Mouse (Mus musculus) CD8-positive naive resting alpha-beta T cell, adult 2 months (primary cell): ENCODE data around the gene Mtfr1l.

Experiments used
- DNase-seq, 2 experiments: peaks; one replicate each; pipeline ENCODE4 v3.0.0; 2022; ENCODE audit warnings: low read depth in 2 of 2, low spot score in 2 of 2

The Mtfr1l gene

DNA sequence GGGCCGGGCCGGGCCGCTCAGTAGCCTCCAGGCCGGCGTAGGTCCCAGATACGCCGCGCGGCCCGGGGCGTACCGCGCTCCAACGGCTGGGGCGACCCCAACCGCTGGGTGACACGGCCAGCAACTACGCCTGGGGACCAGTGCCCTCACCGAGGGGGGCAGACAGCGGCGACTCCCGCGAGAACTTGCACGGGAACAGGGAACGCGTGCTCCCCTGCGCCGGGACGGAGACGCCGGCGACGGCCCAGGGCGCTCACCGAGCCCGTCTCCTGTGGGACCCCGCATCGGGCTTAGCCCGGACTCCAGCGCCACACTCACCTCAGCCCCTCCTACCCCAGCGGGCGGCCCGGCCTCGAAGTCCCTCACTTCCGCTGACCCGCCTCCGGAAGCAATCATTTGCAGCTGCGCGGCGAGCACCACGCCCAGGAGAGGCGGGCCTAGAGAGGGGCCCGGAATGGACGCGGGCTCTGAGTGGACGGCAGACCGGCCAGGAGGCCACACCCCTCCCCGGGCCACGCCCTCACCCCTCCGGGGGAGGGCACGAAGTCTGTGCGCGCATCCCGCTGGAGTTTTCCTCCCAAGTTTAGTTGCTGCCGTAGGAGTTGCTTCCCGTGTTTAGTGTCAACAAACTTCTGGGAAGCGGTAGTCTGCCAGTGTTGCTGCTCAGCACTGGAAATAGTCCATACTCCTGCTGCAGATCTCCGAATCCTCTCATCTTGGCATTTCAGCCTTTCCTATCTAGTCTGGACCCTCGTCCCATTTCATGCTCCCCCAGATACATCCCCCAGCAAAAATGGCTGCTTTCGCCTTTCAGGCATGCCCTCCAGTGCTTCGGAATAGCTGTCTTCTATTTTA lies at the start of gene Mtfr1l:
TSS of gene Mtfr1l (minus strand) at position 456 of the 855 bp plus-strand sequence.
- peak; percentile 91 to 93 for DNase-seq

DNA sequence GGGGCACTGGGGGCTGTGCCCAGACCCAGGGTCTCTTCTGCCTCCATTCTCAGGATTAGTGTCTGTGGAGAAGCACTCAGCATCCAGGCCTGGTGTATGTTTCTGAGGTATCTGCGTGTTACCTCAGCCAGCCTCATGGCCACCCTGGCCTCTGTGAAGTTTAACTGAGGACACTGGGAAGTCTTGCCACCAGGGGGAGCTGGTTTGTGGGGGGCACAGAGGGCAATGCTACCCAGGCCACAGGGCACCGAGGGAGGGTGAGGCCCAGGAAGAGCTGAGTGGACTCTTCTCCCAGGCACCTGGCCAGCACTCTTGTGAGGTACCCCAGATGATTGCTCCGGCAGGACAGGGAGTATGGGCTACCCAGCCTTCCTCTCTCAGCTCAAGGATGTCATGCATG lies 48.3 kb upstream of the Mtfr1l start:
- peak; percentile 53 to 57 for DNase-seq

DNA sequence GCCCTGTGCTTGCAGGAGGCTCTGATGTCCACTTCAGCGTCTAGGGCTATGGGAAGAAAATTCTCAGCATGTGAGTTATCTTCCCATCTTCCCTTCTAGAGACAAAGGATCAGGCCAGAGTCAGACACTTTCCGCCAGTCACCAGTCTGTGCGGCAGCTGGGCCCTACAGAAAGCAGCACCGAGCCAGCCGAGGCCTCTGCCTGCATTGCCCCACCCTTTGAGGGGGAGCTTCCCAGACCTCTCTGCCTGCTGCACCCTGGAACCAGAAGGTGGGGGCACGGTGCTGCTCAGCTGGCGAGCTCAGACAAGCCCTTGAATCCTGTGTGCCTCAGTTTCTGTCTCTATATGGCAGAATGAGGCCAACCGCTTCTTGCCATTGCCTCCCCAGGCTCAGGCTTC lies 46.2 kb upstream of the Mtfr1l start:
- no peak for DNase-seq

DNA sequence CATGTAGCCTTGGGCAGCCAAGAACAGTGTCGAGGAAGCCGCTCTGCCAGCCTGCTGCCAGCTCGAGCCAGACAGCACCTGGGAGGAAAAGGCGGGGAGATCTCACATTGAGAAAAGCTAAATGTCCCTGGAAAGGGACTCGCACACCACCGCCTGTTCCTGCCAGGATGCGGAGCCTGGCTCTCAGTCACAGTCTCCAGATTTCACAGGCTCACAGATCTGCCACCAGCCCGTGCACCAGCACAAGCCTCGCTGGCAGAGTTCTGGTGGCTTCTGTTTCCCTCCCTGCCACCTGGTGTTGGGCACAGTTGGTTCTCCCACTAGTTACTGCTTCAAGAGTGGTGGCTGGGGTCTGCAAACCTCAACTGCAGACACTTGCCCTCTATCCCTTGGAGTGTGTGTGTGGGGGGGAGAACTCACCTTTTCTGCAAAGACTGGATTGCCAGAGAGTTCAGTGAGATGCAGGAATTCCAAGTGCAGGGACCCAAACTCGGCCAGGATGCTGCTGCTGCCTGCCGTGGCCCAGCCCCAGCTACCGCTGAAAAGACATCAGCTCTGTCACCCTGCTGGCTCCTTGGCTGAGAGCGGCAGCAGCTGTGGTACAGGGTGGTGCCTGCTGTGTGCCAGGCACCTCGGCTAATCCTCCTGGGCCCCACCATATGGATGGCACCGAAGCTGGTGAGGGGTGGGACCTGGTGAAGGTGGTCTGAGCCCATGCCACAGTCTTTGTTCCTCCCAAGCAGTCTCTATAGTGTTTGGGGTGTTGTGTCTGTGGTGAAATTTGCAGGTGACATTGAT lies 45.4 kb upstream of the Mtfr1l start:
- DNase-seq, result no peak

DNA sequence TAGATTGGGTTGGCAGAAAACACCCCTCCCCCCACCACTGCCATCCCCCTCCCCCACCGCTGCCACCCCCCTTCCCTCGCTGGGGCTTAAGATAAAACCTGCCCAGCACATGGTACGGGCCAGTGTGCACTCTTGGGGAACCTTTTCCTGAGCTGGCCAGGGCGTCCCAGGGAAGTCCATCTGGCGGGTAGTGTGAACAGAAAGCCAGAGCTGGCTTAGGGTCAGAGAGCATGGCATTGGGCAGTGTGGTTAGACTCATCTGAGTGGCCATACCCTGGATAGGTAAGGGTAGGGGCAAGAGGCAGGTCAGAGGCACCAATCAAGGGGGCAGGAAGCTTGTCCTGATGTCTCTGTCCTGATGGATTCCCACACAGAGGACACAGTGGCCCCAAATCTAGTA lies 44.4 kb upstream of the Mtfr1l start:
- DNase-seq, result no peak

DNA sequence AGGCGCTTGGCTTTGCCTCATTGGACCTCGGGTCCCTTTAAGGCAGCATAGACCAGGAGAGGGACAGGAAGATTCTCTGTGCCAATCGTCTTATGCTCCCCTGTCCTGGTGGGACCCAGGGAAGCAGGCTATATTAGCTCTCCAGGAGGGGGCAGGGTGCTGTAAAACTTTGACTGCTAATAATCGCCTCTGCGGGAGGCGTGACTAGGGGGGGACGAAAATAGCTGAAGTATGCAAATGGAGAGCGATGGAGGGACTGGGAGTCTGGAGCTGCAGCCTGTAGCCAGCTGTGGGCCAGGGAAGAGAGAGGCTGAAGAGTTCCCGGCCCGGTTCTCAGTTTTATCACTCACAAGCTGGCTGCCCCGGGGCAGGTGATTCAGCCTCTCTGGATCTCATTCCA lies 44.0 kb upstream of the Mtfr1l start:
- no peak for DNase-seq

DNA sequence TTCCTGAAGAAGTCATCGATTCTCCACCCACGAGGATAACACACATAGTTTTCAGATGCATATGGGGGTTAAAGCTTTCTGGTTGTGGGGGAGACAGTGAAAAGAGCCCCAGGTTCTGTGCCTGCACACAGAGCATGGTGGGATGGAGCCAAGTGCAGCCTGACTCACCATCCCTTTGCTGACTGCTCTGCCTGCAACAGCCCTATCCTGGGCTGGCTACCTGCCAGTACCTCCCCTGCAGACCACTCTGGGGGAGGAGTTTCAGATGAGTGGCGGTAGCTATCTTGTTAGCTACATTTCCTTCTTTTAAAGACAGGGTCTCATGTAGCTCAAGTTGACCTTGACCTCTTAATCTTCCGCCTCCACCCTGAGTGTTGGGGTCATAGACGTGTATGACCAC lies 43.2 kb upstream of the Mtfr1l start:
- DNase-seq, result no peak

DNA sequence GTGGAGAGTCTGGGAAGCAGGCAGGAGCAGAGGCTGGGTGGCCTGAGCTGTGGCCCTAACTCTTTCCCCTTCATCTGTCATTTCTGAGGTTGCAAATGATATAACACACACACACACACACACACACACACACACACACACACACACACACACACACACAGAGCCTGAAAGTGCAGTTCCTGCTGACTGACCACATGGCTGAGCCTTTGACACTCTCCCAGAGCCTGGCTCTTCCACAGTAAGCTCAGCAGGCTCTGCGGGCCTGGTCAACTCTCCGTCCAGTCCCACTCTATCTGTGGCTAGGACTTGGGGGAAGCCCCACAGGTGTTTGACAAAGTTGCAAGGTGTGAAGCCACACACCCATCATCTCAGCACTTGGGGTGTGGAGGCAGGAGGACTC lies 42.1 kb upstream of the Mtfr1l start:
- no peak for DNase-seq

DNA sequence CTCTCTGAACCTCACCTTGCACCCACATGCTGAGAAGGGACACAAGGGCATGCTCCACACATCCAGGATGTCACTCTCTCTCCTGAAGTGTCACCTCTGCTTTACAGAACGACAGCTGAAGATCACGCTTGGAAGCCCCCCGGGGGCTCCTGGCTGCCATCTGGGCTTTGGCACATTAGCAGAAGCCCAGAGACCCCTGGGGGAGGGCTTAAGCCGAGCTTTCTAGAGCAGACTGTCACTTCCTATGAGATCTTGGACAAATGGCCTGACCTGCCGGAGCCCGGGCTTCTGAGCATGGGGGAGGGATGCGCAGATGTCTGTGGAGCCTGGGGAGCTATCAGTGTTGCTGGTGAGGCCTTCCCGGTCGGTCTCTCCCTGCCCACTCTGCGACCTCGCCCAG lies 40.3 kb upstream of the Mtfr1l start:
- no peak for DNase-seq

DNA sequence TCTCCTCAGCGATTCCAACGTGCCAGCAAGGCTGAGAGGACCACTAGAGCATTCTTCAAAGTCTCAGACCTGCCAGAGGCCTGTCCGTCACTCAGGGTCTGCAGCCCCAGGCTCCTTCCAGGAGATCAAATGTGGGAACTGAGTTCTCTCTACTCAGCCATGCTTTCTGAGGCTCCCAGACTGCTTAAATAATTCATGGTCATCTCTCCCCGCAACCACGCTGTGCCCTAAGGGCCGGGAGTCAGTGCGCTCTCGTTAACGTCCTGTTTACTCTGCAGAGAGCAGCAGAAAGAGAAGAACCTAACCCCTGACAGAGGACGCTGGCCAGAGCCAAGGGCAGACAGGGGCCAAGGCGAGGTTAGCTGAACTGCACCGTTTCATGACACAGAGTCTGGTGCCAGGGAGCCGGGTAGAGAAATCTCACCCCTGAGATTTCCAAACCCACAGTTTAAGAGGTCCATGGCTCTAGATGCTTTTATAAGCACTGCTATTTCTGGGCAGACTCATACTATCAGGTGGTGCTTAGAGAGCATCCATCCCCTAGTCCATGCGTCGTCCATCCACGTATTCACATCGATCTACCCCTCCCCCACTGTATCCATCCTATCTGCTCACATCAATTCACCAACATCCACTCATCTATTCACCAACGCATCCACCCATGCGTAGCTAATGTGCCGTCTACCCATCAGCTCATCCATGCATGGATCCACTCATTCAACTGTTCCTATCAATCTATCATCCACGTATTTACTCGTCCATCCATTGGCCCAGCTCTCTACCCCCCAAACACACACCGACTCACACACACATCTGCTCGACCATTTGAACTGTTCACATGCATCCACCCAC lies 37.5 kb upstream of the Mtfr1l start:
- DNase-seq, result no peak

DNA sequence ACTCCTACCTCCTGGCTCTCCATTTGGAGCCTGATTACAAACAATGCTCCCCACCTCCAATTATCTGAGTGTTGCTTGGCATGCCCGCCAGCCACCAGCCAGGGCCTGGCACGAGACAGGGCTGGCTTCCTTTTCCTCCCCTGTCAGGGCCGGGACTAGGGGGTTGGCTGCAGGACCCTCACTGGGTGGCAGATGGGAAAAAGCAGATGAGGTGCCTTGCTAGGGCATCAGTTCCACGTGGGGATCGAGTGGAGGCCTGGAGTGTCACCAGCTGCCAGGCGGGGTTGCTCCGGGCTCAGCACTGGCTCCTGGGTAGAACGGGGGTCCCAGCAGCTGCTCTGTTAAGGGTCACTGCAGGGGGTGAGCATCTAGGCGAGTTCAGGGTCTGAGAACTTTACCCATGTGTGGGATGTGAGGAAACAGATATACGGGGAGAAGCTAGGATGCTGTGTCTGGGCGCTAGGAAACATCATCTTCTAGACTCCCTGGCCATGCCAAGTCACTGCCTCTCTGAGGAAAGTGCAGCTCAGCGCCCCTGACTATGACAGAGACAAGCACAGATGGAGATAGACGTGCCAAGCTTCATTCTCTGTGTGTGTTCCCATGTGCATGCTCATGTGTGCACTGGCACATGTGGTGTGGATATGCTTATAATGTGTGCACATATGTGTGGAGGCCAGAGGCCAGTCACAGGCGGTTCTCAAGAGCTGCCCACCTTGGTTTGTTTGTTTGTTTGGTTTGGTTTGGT lies 35.7 kb upstream of the Mtfr1l start:
- no peak for DNase-seq

DNA sequence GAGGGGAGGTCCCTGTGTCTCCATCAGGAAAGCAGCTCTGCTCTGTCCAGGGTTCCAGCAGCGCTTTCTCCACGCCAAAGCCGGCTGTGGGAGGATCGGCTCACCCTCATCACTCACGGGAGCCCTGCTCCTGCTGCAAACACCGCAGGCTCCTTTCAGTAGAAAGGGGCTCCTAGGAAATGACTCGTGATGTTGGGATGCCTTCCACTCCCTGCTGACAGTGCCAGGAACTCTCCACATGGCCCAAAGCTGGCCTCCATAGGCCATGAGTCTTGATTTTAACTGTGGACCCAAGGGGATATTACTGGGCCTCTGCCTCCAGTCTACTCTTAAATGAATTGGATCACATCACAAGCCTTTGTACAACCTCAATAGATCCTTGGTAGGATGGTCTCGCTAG lies 34.6 kb upstream of the Mtfr1l start:
- DNase-seq, result no peak

DNA sequence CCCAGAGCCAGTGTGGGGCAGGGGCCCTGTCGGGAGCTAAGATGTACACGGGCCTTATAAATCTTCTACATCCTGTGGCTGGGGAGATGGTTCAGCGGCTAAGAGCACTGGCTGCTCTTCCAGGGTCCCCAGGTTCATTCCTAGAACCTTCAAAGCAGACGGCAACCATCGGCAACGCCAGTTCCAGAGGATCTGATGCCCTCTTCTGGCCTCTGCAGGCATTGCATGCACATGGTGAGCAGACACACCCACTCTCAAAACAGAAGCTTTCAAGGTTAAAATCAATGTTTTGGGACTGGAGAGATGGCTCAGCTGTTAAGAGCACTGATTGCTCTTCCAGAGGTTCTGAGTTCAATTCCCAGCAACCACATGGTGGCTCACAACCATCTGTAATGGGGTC lies 34.0 kb upstream of the Mtfr1l start:
- DNase-seq, result no peak

DNA sequence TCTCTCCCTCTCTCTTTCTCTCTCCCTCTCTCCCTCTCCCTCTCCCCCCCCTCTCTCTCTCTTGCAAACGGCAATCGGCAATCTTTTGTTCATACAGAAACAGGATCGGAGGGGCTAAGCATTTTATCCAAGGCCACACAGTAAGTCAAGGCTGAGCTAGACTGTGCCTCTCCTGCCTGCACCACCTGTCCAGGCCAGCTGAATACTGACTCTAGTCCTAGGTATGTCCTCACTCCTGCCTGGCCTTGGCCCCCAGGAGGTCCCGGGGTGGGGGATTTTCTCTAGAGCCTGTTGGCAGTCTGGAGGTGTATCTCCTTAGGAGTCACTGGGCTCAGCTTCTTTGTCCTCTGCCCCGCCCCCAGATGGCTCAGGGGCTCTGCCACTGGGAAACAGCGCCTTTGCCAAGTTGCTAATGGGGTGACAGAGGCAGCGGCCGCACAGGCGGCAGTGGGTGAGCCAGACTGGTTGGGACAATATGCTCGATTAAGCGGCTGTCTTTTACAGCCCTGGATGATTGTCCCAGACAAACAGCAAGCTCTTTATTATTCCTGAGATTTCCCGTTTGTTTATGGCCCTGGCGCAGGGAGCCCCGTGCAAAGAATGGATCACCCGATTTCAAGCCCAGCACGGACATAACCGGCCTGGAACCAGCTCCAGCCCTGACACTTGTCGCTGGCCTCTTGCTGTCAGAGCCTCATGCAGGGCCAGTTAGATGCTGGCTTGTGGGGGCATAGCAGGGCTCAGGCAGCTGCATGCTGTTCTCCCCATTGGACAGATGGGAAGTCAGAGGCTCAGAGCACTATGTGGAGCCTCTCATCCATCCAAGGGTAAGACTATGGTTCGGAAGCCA lies 32.4 kb upstream of the Mtfr1l start:
- DNase-seq, result no peak

DNA sequence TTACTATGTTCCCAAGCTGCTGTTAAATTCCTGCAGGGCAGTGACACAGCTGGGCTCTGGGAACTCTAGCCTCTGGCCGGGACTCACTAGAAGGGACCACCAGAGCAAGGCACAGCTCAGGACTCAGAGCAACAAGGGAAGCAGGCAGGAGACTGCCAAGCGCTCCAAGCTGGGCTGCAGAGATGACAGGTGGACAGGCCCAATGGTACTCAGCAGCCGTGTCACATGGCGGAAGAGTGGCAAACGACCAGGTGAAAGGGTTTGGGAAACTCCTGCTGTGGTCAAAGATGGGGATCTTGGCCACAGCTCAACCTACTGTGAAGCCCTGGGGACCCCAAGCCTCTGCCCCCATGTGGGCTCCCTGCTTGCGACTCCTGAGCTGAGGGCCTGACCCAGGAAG lies 28.9 kb upstream of the Mtfr1l start:
- no peak for DNase-seq

DNA sequence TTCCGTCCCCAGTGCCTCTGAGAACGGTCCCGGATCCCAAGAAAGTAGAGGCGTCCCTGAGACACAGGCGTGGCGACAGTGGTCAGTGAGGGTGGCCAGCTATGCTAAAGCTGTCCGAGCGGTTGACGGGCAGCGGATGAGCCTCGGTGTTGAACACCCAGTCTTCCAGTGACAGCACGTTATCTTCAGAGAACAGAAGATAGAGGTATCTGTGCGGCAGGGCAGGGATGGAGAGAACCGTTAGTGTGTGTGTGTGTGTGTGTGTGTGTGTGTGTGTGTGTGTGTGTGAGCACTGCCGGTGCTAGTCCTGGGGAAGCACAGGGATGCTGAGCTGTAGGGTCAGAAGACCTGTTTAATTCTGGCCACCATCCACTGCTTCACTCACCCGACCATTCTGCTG lies 28.4 kb upstream of the Mtfr1l start:
- no peak for DNase-seq

DNA sequence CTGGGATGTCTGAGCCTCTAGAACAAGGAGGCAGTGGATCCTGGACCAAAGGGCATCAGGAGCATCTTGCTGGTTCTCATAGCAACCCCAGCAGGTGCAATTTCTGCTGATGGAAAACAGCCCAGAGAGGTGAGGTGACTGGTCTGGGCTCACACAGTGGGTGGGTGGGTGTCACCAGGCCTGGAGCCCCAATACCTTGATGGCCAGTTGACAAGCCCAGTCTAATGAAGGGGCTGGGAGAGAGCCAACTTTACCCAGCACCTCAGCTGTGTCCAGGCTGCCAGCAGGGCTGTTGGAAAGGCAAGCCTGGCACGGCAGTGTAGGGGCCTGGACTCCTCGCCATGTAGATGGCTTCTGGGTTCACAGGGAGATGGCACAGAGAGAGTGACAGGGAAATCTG lies 26.8 kb upstream of the Mtfr1l start:
- DNase-seq, result no peak

DNA sequence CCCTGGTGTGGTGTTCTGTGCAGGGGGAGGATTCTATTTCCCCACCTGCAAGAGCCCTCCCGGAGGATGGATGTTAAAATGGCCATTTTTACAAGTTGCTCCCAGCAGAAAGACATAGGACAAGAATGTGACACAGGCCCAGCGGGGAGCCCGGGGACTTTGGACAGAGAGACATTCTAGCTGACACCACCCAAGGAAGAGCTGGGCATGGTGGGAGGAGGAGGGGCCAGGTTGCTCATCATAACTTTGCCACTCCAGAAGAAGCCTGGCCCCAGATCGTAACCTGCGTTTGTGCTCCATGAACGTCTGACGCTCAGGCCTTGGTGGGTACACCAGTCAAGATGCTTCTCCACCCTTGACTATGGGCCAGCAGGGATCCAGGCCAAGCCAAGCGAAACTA lies 25.5 kb upstream of the Mtfr1l start:
- no peak for DNase-seq

DNA sequence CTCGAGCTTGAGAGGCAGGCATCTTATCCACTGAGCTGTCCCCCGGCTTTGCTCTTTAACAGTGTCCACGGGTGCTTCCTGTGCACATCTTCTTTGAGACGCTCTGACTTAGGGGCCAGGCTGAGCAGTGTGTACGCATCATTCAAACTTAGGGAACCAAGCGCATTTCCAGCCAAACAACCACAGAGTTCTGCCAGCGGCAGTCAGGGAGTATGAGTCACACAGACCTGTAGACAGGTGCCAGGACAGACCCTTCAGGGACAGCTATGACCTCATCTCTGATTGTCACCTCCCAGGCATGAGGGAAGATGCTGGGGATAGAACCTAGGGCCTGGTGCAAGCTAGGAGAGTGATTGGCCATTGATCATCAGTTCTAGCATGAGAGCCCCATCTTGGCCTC lies 24.0 kb upstream of the Mtfr1l start:
- DNase-seq, result no peak

DNA sequence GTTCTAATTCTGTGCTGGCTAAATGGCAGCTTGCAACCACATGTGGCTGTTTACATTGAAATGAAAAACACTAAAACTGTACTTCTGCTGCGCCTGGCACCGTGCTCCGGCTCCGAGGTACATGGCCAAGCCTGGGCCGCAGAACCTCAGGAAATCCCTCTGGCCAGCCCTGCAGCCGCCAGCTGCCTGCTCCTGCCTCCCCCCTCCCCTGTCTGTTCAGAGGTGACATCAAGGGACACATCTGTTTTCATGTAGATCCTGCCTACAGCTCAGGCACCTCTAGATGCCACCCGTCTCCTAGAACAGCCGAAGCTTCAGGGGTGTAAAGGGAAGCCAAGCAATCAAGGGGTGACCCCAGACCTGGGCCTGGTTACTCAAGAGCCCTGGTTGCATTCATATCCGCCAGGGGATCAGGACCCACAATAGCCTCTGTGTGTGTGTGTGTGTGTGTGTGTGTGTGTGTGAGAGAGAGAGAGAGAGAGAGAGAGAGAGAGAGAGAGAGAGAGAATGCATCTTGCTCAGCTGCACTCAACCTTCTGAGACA lies 23.5 kb upstream of the Mtfr1l start:
- no peak for DNase-seq
